Mouse (Mus musculus): Measurements from ENCODE around the gene Adap2. TPM values are rescaled to one million over a fixed set of nuclear protein-coding genes. Genes with fewer than 3 reads are reported as not detected.
"Not testable (repeated sequence)": the region's sequence is repeated elsewhere in the genome, so short reads cannot be mapped to it uniquely, and the experiment has no call there.

The Adap2 gene
- polyA plus RNA-seq, 1 experiment from 2014 or later = 2.7 TPM

GRCm38 (mm10) chr11:80148313-80148712 is 5.6 kb upstream of the Adap2 start:
- Histone ChIP-seq H3K36me3 (no peaks in the 10 kb centered on the region), H3K4me3 (no peak overlapping the region), H3K27ac (replicated peaks) (no peak overlapping the region), H3K9ac (replicated peaks) (no peak overlapping the region), H3K4me2 (replicated peaks) (no peak overlapping the region), H3K9me3 (no peaks in the 10 kb centered on the region), H3K27me3 (peaks cover 8% of the 10 kb centered on the region), H3K4me1 (no peaks in the 10 kb centered on the region)
- ATAC-seq (replicated peaks) = no peak
- WGBS = 87% methylated on average over 1 of the region's 1 CpGs

DNA sequence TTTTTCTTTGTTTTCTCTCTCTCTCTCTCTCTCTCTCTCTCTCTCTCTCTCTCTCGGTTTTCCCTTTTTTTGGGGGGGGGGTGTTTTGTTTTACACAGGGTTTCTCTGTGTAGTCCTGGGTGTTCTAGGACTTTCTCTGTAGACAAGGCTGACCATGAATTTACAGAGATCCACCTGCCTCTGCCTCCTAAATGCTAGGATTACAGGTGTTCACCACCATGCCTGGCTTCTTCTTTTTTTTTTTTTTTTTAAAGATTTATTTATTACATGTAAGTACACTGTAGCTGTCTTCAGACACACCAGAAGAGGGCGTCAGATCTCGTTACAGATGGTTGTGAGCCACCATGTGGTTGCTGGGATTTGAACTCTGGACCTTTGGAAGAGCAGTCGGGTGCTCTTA is 4.9 kb upstream of the Adap2 start:
- not testable (repeated sequence) for H3K27ac ChIP-seq (replicated peaks); H3K9ac ChIP-seq (replicated peaks); H3K4me3 ChIP-seq; H3K36me3 ChIP-seq; ATAC-seq (replicated peaks); H3K4me1 ChIP-seq; H3K4me2 ChIP-seq (replicated peaks); H3K9me3 ChIP-seq
- H3K27me3 ChIP-seq = peaks cover 14% of the 10 kb centered on the region
- WGBS = 88% methylated on average over 2 of the region's 4 CpGs

- H3K27me3 ChIP-seq = peaks cover 19% of the 10 kb centered on the region
- no peaks in the 10 kb centered on the region for H3K36me3 ChIP-seq
- H3K27ac ChIP-seq (replicated peaks) = no peak overlapping the region
- H3K9ac ChIP-seq (replicated peaks) = no peak overlapping the region
- WGBS = 92% methylated on average over 8 of the region's 8 CpGs
- ATAC-seq (replicated peaks) = no peak
- H3K9me3 ChIP-seq = no peaks in the 10 kb centered on the region
- no peak overlapping the region for H3K4me2 ChIP-seq (replicated peaks)
- peaks cover 9% of the 10 kb centered on the region for H3K4me1 ChIP-seq
- no peak overlapping the region for H3K4me3 ChIP-seq
Observed at GRCm38 (mm10) chr11:80149412-80150023, 4.4 kb upstream of the Adap2 start.

GRCm38 (mm10) chr11:80150566-80150965 is 3.3 kb upstream of the Adap2 start:
- Histone ChIP-seq H3K9me3 (no peaks in the 10 kb centered on the region), H3K9ac (replicated peaks) (no peak overlapping the region), H3K27me3 (peaks cover 28% of the 10 kb centered on the region), H3K4me1 (peaks cover 9% of the 10 kb centered on the region), H3K4me3 (no peak overlapping the region), H3K36me3 (no peaks in the 10 kb centered on the region), H3K4me2 (replicated peaks) (no peak overlapping the region), H3K27ac (replicated peaks) (no peak overlapping the region)
- WGBS = 82% methylated on average over 5 of the region's 5 CpGs
- no peak for ATAC-seq (replicated peaks)

GRCm38 (mm10) chr11:80151541-80151940 is 2.4 kb upstream of the Adap2 start:
- no peak overlapping the region for H3K9ac ChIP-seq (replicated peaks)
- H3K4me3 ChIP-seq = no peak overlapping the region
- H3K36me3 ChIP-seq = no peaks in the 10 kb centered on the region
- no peak overlapping the region for H3K4me2 ChIP-seq (replicated peaks)
- H3K4me1 ChIP-seq = peaks cover 9% of the 10 kb centered on the region
- no peak for ATAC-seq (replicated peaks)
- no peak overlapping the region for H3K27ac ChIP-seq (replicated peaks)
- WGBS = 71% methylated on average over 2 of the region's 2 CpGs
- H3K27me3 ChIP-seq = peaks cover 36% of the 10 kb centered on the region
- no peaks in the 10 kb centered on the region for H3K9me3 ChIP-seq

GRCm38 (mm10) chr11:80152376-80152775 is 1.5 kb upstream of the Adap2 start:
- Histone ChIP-seq H3K27ac (replicated peaks) (no peak overlapping the region), H3K4me3 (no peak overlapping the region), H3K9me3 (no peaks in the 10 kb centered on the region), H3K36me3 (no peaks in the 10 kb centered on the region), H3K27me3 (peaks cover 36% of the 10 kb centered on the region), H3K4me2 (replicated peaks) (no peak overlapping the region), H3K9ac (replicated peaks) (no peak overlapping the region), H3K4me1 (peaks cover 9% of the 10 kb centered on the region)
- no peak for ATAC-seq (replicated peaks)
- 80% methylated on average over 8 of the region's 8 CpGs for WGBS

- WGBS = 29% methylated on average over 25 of the region's 25 CpGs
- Histone ChIP-seq H3K9ac (replicated peaks) (peak overlapping the region; percentile 38), H3K27me3 (peaks cover 36% of the 10 kb centered on the region), H3K4me3 (peak overlapping the region; percentile 45), H3K9me3 (no peaks in the 10 kb centered on the region), H3K4me1 (peaks cover 9% of the 10 kb centered on the region), H3K27ac (replicated peaks) (no peak overlapping the region), H3K4me2 (replicated peaks) (peak overlapping the region; percentile 64), H3K36me3 (no peaks in the 10 kb centered on the region)
- ATAC-seq (replicated peaks) = no peak
Observed at GRCm38 (mm10) chr11:80154501-80154900, 596 bp downstream of the Adap2 start.

- 87% methylated on average over 8 of the region's 8 CpGs for WGBS
- H3K9me3 ChIP-seq = no peaks in the 10 kb centered on the region
- no peak overlapping the region for H3K4me3 ChIP-seq
- H3K4me1 ChIP-seq = peaks cover 9% of the 10 kb centered on the region
- ATAC-seq (replicated peaks) = no peak
- no peak overlapping the region for H3K9ac ChIP-seq (replicated peaks)
- H3K27me3 ChIP-seq = peaks cover 36% of the 10 kb centered on the region
- no peak overlapping the region for H3K27ac ChIP-seq (replicated peaks)
- H3K36me3 ChIP-seq = no peaks in the 10 kb centered on the region
- no peak overlapping the region for H3K4me2 ChIP-seq (replicated peaks)
Observed at GRCm38 (mm10) chr11:80155541-80155940, 1.6 kb downstream of the Adap2 start.

GRCm38 (mm10) chr11:80155961-80156360 is 2.1 kb downstream of the Adap2 start:
- peaks cover 9% of the 10 kb centered on the region for H3K4me1 ChIP-seq
- no peak overlapping the region for H3K9ac ChIP-seq (replicated peaks)
- no peak overlapping the region for H3K4me3 ChIP-seq
- 87% methylated on average over 4 of the region's 4 CpGs for WGBS
- no peak overlapping the region for H3K4me2 ChIP-seq (replicated peaks)
- no peaks in the 10 kb centered on the region for H3K9me3 ChIP-seq
- no peak for ATAC-seq (replicated peaks)
- H3K27me3 ChIP-seq = peaks cover 36% of the 10 kb centered on the region
- no peaks in the 10 kb centered on the region for H3K36me3 ChIP-seq
- H3K27ac ChIP-seq (replicated peaks) = no peak overlapping the region

GRCm38 (mm10) chr11:80156841-80157240 is 2.9 kb downstream of the Adap2 start:
- Histone ChIP-seq H3K9me3 (no peaks in the 10 kb centered on the region), H3K4me3 (no peak overlapping the region), H3K4me1 (peaks cover 9% of the 10 kb centered on the region), H3K4me2 (replicated peaks) (no peak overlapping the region), H3K27me3 (peaks cover 36% of the 10 kb centered on the region), H3K27ac (replicated peaks) (no peak overlapping the region), H3K9ac (replicated peaks) (no peak overlapping the region), H3K36me3 (no peaks in the 10 kb centered on the region)
- 85% methylated on average over 4 of the region's 4 CpGs for WGBS
- no peak for ATAC-seq (replicated peaks)

- Histone ChIP-seq H3K4me2 (replicated peaks) (no peak overlapping the region), H3K9me3 (no peaks in the 10 kb centered on the region), H3K4me1 (peaks cover 5% of the 10 kb centered on the region), H3K36me3 (no peaks in the 10 kb centered on the region), H3K4me3 (no peak overlapping the region), H3K27ac (replicated peaks) (no peak overlapping the region), H3K27me3 (peaks cover 21% of the 10 kb centered on the region), H3K9ac (replicated peaks) (no peak overlapping the region)
- WGBS = 83% methylated on average over 7 of the region's 7 CpGs
- no peak for ATAC-seq (replicated peaks)
Observed at GRCm38 (mm10) chr11:80159018-80159417, 5.1 kb downstream of the Adap2 start.

DNA sequence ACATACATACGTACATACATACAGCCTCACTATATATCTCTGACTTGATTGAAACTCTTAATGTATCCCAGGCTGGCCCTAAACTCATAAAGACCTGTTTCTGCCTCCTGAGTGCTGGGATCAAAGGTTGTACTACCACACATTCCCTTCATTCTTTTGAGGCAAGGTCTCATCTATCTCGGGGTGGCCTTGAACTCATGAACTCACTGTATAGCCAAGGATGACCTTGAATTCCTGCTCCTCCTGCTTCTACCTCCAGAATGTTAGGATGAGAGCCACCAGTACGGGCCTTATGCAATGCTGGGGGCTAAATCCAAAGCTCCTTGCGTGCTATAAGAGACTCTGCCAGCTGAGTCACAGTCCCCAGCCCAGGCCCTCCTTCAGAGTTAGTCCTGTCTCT is 7.1 kb downstream of the Adap2 start:
- Histone ChIP-seq H3K27ac (replicated peaks) (no peak overlapping the region), H3K9ac (replicated peaks) (no peak overlapping the region)
- WGBS = 85% methylated on average over 4 of the region's 4 CpGs

More for the DNA sequence above, 7.1 kb downstream of the Adap2 start:
- no peak for ATAC-seq (replicated peaks)
- Histone ChIP-seq H3K4me3 (no peak overlapping the region), H3K4me1 (no peaks in the 10 kb centered on the region), H3K36me3 (no peaks in the 10 kb centered on the region), H3K9me3 (no peaks in the 10 kb centered on the region), H3K27me3 (peaks cover 3% of the 10 kb centered on the region), H3K4me2 (replicated peaks) (no peak overlapping the region)
